ENCODE assay signal across 13 mouse cellular contexts in the genomic region with DNA sequence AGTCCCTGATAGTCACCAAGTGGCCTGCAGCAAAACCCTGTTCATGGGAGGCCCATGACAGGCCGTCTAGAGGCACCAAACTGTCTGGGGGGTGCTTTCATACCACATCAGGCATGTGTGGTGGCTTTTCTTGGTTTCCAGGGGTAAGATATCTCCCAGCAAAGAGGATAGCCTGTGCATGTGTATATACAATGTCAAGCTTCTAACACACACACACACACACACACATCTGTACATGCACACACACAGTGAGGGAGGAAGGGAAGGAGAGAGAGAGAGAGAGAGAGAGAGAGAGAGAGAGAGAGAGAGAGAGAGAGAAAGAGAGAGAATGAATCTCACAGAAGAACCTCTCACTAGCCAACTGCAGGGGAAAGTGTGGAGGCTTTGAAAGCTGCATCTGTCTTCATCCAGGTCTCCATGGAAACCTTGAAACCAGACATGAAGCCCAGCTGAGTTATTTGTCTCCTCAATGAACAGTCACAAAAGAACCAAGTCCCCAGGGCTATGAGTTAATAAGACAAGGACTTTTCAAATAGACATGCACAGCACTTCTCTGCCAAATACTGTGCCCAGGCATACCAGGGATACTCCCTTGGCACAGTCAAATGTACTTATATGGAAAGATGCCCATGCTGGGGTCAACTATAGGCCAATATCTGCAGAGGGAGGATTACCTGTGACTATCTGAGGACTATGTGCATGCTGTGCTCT. TPM values are rescaled to one million over a fixed set of nuclear protein-coding genes. Genes with fewer than 3 reads are reported as not detected.
DNase-seq lines count a peak whose midpoint lies in the region; ATAC-seq and TF ChIP-seq lines count a peak whose summit lies in the region.
"Had no signal": no experiment of that assay in that cellular context is flagged by ENCODE, and none has a peak within 500 bp of the region (broad histone marks: within the 10 kb centered on the region; RNA-seq: fewer than 3 reads in every experiment).

No protein-coding gene starts in this region.

- no peaks in the 10 kb centered on the region for H3K9me3 ChIP-seq in forebrain, postnatal 0 days (ENCODE audit: low read length)
- no peaks in the 10 kb centered on the region for H3K9me3 ChIP-seq in midbrain, embryonic 14.5 days (ENCODE audit: control insufficient read depth, low read length)

- no peak overlapping the region for H3K27ac ChIP-seq in forebrain, postnatal 0 days (ENCODE audit: low read depth, low read length)
- 0 out of 2 replicates have a peak overlapping the region, but pooled peaks have one; percentile 32 for H3K27ac ChIP-seq in midbrain, embryonic 14.5 days (replicated peaks; ENCODE audit: low read depth, low read length)
- H3K27ac ChIP-seq: liver, embryonic 14.5 days had no signal

- no peak overlapping the region for H3K9ac ChIP-seq in forebrain, postnatal 0 days
- H3K9ac ChIP-seq in midbrain, embryonic 14.5 days (replicated peaks; ENCODE audit: low read length): no peak overlapping the region
- H3K9ac ChIP-seq: liver, embryonic 14.5 days had no signal

- peaks cover 4% of the 10 kb centered on the region; the same call in 1 of the 2 replicates for H3K4me1 ChIP-seq in forebrain, postnatal 0 days (ENCODE audit: insufficient read depth)
- H3K4me1 ChIP-seq in midbrain, embryonic 14.5 days (ENCODE audit: control insufficient read depth, insufficient read depth, low read length): peaks cover 12% of the 10 kb centered on the region

- peak; percentile 79 for ATAC-seq in forebrain, postnatal 0 days
- no peak; the same call in 1 of the 2 replicates for ATAC-seq in midbrain, embryonic 14.5 days (ENCODE audit: low FRiP score, low TSS enrichment)
- ATAC-seq: Patski had no signal

- no peak for TF ChIP-seq CTCF in forebrain, postnatal 0 days (IDR thresholded peaks at IDR 0.05; ENCODE audit: low read depth)

- WGBS in forebrain, postnatal 0 days: 21% methylated on average over 1 of the region's 1 CpGs
- 16% methylated on average over 1 of the region's 1 CpGs for WGBS in midbrain, embryonic 14.5 days

- no peak overlapping the region for H3K4me2 ChIP-seq in forebrain, postnatal 0 days (ENCODE audit: low read depth)
- no peak overlapping the region for H3K4me2 ChIP-seq in midbrain, embryonic 14.5 days (ENCODE audit: low read length)

- no peaks in the 10 kb centered on the region for H3K27me3 ChIP-seq in forebrain, postnatal 0 days (ENCODE audit: insufficient read depth, low read length)
- H3K27me3 ChIP-seq in midbrain, embryonic 14.5 days (ENCODE audit: control insufficient read depth, insufficient read depth, low read length): no peaks in the 10 kb centered on the region
- H3K27me3 ChIP-seq: Patski had no signal

- H3K4me3 ChIP-seq in forebrain, postnatal 0 days (ENCODE audit: low read depth, low read length): no peak overlapping the region
- H3K4me3 ChIP-seq in midbrain, embryonic 14.5 days (replicated peaks; ENCODE audit: low read depth, low read length): no peak overlapping the region

- peak; percentile 41 for DNase-seq in heart, adult 11 months
- DNase-seq in heart, postnatal 4 days: no peak
- DNase-seq in brain, embryonic 18.5 days (ENCODE audit: low read depth, low spot score): peak; percentile 74
- DNase-seq in forebrain, postnatal 0 days: peak; percentile 61
- DNase-seq in midbrain, embryonic 14.5 days: peak; percentile 81
- DNase-seq in adipocyte (ENCODE audit: low spot score): no peak
- no peak for DNase-seq in spleen, postnatal 10 days (ENCODE audit: low spot score in 2 of 2)
- DNase-seq in lung, postnatal 36 days: no peak
- DNase-seq: gastrocnemius, postnatal 14 days had no signal

- no peaks in the 10 kb centered on the region for H3K36me3 ChIP-seq in forebrain, postnatal 0 days (ENCODE audit: insufficient read depth)
- no peaks in the 10 kb centered on the region for H3K36me3 ChIP-seq in midbrain, embryonic 14.5 days (ENCODE audit: control insufficient read depth, insufficient read depth, low read length)

RNA-seq across cellular contexts. Expression of a gene that starts 46.9 kb away (rescaled TPM):
- total RNA-seq in heart, postnatal 4 days (2021): not detected
- total RNA-seq in forebrain, postnatal 0 days (2014; rRNA removed): 23.4 and 27.1 TPM in 2 replicates
- polyA plus RNA-seq in forebrain, postnatal 0 days (2015; fragmentation: Nextera tagmentation; extraction: Ambion mirVana): 2.1 and 3.2 TPM in 2 replicates
- 2.6 and 3.2 TPM in 2 replicates for polyA plus RNA-seq in midbrain, embryonic 14.5 days (2014; fragmentation: Nextera tagmentation; extraction: Ambion mirVana)
- total RNA-seq: gastrocnemius, postnatal 14 days; monocyte, adult 5-6 weeks had no signal
- polyA plus RNA-seq: heart, embryonic 16.5 days; liver, embryonic 14.5 days; Patski had no signal

Comparison
In these comparisons a context has a peak if more than half of its experiments do, and no peak if none do; other contexts are left out.
1. DNase-seq: peak in heart, adult 11 months (single experiment), brain, embryonic 18.5 days (single experiment), forebrain, postnatal 0 days (single experiment) and midbrain, embryonic 14.5 days (single experiment); none in heart, postnatal 4 days (single experiment), adipocyte (single experiment), spleen, postnatal 10 days (0 of 2) and lung, postnatal 36 days (single experiment).
2. RNA of a gene that starts 46.9 kb away (total RNA-seq): 23.4 to 27.1 TPM in forebrain, postnatal 0 days; not detected in heart, postnatal 4 days; every median in the first group is over 10 times any median in the second.